Mouse (Mus musculus) liver, embryonic 16.5 days (tissue): Measurements from ENCODE around the gene Krt23. TPM values are rescaled to one million over a fixed set of nuclear protein-coding genes. Genes with fewer than 3 reads are reported as not detected.

Experiments
- ATAC-seq: fragments of 200-750 bp; cut with Nextera tagmentation; 2 replicates; pipeline ENCODE4 v1.8.0; 2017; ENCODE audit warnings: low read depth, mild to moderate bottlenecking, moderate number of reproducible peaks, moderate library complexity
- H3K27ac ChIP-seq: fragments of 300-500 bp; sonication (generic); 2 replicates; pipeline ENCODE4 v1.5.1; 2014; ENCODE audit warnings: mild to moderate bottlenecking, low read length
- H3K27me3 ChIP-seq: fragments of 300-500 bp; sonication (generic); 2 replicates; pipeline ENCODE4 v1.6.1; 2014; ENCODE audit warnings: low read depth, low read length, mixed read lengths; ENCODE audit not compliant: control insufficient read depth, insufficient read depth
- H3K36me3 ChIP-seq: fragments of 300-500 bp; sonication (generic); 2 replicates; pipeline ENCODE4 v1.6.1; 2014; ENCODE audit warnings: mild to moderate bottlenecking; ENCODE audit not compliant: control insufficient read depth, insufficient read depth
- H3K4me1 ChIP-seq: fragments of 300-500 bp; sonication (generic); 2 replicates; pipeline ENCODE4 v1.6.1; 2014; ENCODE audit warnings: low read depth, low read length, mixed read lengths; ENCODE audit not compliant: control insufficient read depth
- H3K4me2 ChIP-seq: fragments of 300-500 bp; sonication (generic); 2 replicates; pipeline ENCODE4 v1.6.1; 2014; ENCODE audit warnings: low read depth, low read length, mixed read lengths
- H3K4me3 ChIP-seq: fragments of 300-500 bp; sonication (generic); 2 replicates; pipeline ENCODE4 v1.5.1; 2014; ENCODE audit warnings: low read depth, mild to moderate bottlenecking, low read length
- H3K9ac ChIP-seq: fragments of 300-500 bp; sonication (generic); 2 replicates; pipeline ENCODE4 v1.6.1; 2014; ENCODE audit warnings: low read depth, low read length
- H3K9me3 ChIP-seq: fragments of 300-500 bp; sonication (generic); replicated peaks from 2 replicates; pipeline ENCODE4 v1.6.1; 2016; ENCODE audit warnings: low read length; ENCODE audit not compliant: control insufficient read depth
- WGBS: fragments of 180-500 bp; shearing (Covaris S2); extraction: QIAGEN DNeasy Blood & Tissue Kit; methylation state at CpG from one replicate; pipeline ENCODE4 v1.1.7; 2014; ENCODE audit not compliant: insufficient replicate concordance; 5-methylcytosine and 5-hydroxymethylcytosine counted together
- polyA plus RNA-seq: library from polyadenylated mRNA; unstranded; fragments of >200 nt; fragmentation: Nextera tagmentation; extraction: Ambion mirVana; gene quantifications from 2 replicates; pipeline ENCODE4 v1.2.1, GENCODE M21; 2015

The Krt23 gene
- polyA plus RNA-seq, 1 experiment from 2014 or later, result 1.5 TPM

DNA sequence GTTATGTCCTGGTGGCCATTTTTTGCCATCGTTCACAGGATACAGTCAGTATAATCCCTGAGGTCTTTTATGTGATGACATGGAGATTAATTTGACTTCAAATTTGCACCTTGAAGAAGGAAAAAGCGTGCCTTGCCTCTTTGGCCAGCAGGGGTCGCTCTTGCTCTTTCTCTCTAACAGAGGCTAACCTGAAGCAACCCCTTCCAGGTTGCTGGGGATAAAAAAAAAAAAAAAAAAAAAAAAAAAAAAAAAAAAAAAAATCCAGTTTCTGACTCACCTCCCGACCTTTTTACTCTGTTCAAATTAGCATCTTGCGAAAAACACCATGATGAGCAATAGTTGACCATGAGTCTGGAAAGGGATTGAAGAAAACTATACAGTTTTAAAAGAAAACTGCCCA, 28.1 kb downstream of the Krt23 start:
- H3K4me2 ChIP-seq, result no peak overlapping the region
- no peak for ATAC-seq
- H3K4me1 ChIP-seq, result no peaks in the 10 kb centered on the region; the same call in 1 of the 2 replicates
- H3K36me3 ChIP-seq, result no peaks in the 10 kb centered on the region
- H3K9me3 ChIP-seq, result no peaks in the 10 kb centered on the region
- 7% methylated on average over 5 of the region's 5 CpGs for WGBS
- no peak overlapping the region for H3K9ac ChIP-seq
- no peak overlapping the region for H3K27ac ChIP-seq
- no peak overlapping the region for H3K4me3 ChIP-seq
- no peaks in the 10 kb centered on the region for H3K27me3 ChIP-seq

GRCm38 (mm10) chr11:99463155-99463554, 29.8 kb downstream of the Krt23 start:
- Histone ChIP-seq H3K27ac (no peak overlapping the region), H3K27me3 (no peaks in the 10 kb centered on the region), H3K9me3 (no peaks in the 10 kb centered on the region), H3K9ac (no peak overlapping the region), H3K4me1 (no peaks in the 10 kb centered on the region; the same call in 1 of the 2 replicates), H3K4me2 (no peak overlapping the region), H3K4me3 (no peak overlapping the region), H3K36me3 (no peaks in the 10 kb centered on the region)
- no peak for ATAC-seq
- WGBS, result 6% methylated on average over 8 of the region's 8 CpGs

DNA sequence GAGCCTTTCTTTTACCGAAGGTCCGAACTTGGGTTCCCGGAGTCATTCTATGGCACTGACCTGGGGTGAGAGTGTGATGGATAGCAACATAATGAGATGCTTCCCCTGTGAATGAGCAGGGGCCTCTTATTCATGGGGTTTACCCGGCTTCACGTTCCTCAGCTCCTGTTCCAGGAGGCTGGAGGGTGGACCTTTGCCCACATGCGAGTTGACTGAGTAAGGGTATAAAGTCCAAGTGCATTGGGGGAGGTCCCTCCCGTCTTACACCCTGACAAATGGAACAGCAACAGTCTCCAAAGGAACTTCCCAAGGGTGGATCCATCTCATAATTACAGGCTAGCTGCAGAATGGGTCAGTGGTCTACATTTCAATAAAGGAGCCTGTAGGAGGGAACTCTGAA, 31.2 kb downstream of the Krt23 start:
- no peaks in the 10 kb centered on the region for H3K36me3 ChIP-seq
- no peaks in the 10 kb centered on the region for H3K9me3 ChIP-seq
- WGBS, result 64% methylated on average over 7 of the region's 7 CpGs
- no peak overlapping the region for H3K9ac ChIP-seq
- H3K4me2 ChIP-seq, result no peak overlapping the region
- H3K4me1 ChIP-seq, result no peaks in the 10 kb centered on the region; the same call in 1 of the 2 replicates
- no peak for ATAC-seq
- no peaks in the 10 kb centered on the region for H3K27me3 ChIP-seq
- H3K4me3 ChIP-seq, result no peak overlapping the region
- no peak overlapping the region for H3K27ac ChIP-seq

DNA sequence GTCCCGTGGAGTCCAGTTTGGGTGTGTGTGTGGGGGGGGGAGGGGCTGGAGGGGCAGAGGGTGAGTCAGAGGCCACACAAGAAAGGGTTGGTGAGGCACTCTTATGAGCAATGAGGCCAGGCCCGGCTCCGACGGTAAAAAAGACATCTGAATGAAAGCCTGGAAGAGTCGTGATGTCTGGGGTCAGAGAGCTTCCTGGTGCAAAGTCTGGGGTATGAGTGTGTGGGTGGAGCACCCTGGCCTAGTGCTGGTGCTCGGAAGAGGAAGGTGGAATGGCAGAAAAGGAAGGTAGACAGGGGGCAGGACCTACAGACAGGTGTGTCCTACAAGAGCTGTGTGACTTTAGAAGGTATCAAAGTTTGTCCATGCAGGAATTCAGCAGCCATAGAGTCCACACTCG, 34.0 kb downstream of the Krt23 start:
- 36% methylated on average over 7 of the region's 7 CpGs for WGBS
- H3K27ac ChIP-seq, result no peak overlapping the region
- no peak for ATAC-seq

DNA sequence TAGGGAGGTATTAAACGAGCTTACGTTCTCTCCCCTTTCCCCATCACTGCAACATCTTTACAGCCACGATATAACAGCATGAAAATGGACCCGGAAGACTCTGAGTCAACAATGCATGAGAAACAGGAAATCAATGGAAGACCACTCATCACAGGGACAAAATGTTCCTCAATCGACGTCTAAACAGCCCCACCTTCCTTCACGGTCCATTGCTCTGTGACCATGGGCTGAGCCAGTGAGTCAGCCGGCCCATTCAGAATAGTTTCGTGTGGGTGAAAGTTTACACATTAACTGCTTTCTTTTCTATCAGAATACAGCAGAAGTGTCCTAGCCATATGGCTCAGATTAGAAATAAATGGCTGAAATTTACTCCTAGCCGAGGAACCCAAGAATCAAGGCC, 38.2 kb downstream of the Krt23 start:
- no peaks in the 10 kb centered on the region for H3K4me1 ChIP-seq
- no peak overlapping the region for H3K9ac ChIP-seq
- no peaks in the 10 kb centered on the region for H3K27me3 ChIP-seq
- 55% methylated on average over 10 of the region's 10 CpGs for WGBS
- no peak overlapping the region for H3K4me2 ChIP-seq
- H3K36me3 ChIP-seq, result no peaks in the 10 kb centered on the region
- ATAC-seq, result no peak
- H3K4me3 ChIP-seq, result no peak overlapping the region
- H3K27ac ChIP-seq, result no peak overlapping the region
- H3K9me3 ChIP-seq, result no peaks in the 10 kb centered on the region

More for the DNA sequence above, 34.0 kb downstream of the Krt23 start:
- Histone ChIP-seq H3K9me3 (no peaks in the 10 kb centered on the region), H3K36me3 (no peaks in the 10 kb centered on the region), H3K9ac (no peak overlapping the region), H3K4me2 (no peak overlapping the region), H3K27me3 (no peaks in the 10 kb centered on the region), H3K4me1 (no peaks in the 10 kb centered on the region; the same call in 1 of the 2 replicates), H3K4me3 (no peak overlapping the region)

- H3K27me3 ChIP-seq, result no peaks in the 10 kb centered on the region
- no peak overlapping the region for H3K9ac ChIP-seq
- 47% methylated on average over 4 of the region's 4 CpGs for WGBS
- H3K9me3 ChIP-seq, result no peaks in the 10 kb centered on the region
- no peaks in the 10 kb centered on the region for H3K36me3 ChIP-seq
- H3K4me2 ChIP-seq, result no peak overlapping the region
- H3K27ac ChIP-seq, result no peak overlapping the region
- H3K4me1 ChIP-seq, result no peaks in the 10 kb centered on the region
- no peak for ATAC-seq
- H3K4me3 ChIP-seq, result no peak overlapping the region
Observed at GRCm38 (mm10) chr11:99454044-99454443, 38.9 kb downstream of the Krt23 start.

DNA sequence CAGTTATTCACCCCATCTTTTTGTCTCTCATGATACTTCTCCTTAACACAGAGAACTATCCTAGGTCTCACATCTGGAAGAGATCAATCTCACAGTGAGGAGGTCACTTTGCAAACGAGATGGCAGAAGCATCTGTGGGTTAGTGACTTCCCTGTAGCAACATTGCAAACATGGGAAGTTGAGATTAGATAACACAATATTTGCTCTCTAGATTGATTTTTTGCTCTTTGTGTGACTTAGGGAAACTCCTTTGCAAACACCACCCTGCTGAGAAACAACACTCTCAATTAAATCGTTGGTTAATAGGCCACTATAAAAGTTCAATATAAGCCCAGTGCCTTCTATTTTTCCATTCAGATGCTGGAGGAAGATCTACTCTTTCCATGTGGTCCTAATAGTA, 44.2 kb downstream of the Krt23 start:
- H3K4me3 ChIP-seq, result no peak overlapping the region
- H3K9ac ChIP-seq, result no peak overlapping the region
- WGBS, result 28% methylated on average over 2 of the region's 2 CpGs
- H3K4me2 ChIP-seq, result no peak overlapping the region
- H3K27me3 ChIP-seq, result no peaks in the 10 kb centered on the region
- no peak overlapping the region for H3K27ac ChIP-seq
- ATAC-seq, result no peak
- H3K36me3 ChIP-seq, result no peaks in the 10 kb centered on the region
- no peaks in the 10 kb centered on the region for H3K9me3 ChIP-seq
- no peaks in the 10 kb centered on the region for H3K4me1 ChIP-seq

- Histone ChIP-seq H3K4me3 (no peak overlapping the region), H3K27me3 (no peaks in the 10 kb centered on the region), H3K9ac (no peak overlapping the region), H3K4me2 (no peak overlapping the region; the same call in 1 of the 2 replicates), H3K4me1 (no peaks in the 10 kb centered on the region), H3K36me3 (no peaks in the 10 kb centered on the region), H3K9me3 (no peaks in the 10 kb centered on the region), H3K27ac (peak overlapping the region; percentile 74)
- WGBS, result 31% methylated on average over 8 of the region's 8 CpGs
- ATAC-seq, result peak; percentile 69
Observed at GRCm38 (mm10) chr11:99441220-99441619, 51.7 kb downstream of the Krt23 start.

DNA sequence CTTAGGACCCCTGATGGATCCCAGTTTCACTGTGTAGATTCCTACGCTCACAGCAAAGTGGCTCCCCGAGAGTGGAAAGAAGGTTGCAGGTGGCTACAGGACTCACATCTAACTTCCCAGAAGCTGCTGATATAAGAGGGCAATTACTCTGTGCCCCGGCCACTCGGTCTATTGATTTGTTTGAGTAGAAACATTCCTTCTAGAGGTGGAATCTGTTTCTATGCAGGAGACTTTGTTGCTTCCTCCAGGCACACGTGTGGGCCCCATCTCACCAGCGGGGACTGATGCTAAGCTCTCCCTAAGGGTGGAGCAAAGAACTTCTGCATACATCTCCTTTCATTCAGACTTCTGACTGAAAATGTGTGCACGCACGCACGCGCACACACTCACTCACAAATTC, 53.5 kb downstream of the Krt23 start:
- no peak for ATAC-seq
- WGBS, result 59% methylated on average over 10 of the region's 10 CpGs
- Histone ChIP-seq H3K27ac (no peak overlapping the region), H3K9me3 (no peaks in the 10 kb centered on the region), H3K4me2 (no peak overlapping the region), H3K27me3 (no peaks in the 10 kb centered on the region), H3K4me3 (no peak overlapping the region), H3K4me1 (no peaks in the 10 kb centered on the region), H3K36me3 (no peaks in the 10 kb centered on the region), H3K9ac (no peak overlapping the region)
